Mouse (Mus musculus) CH12.LX (cell line): ENCODE measurements around the gene Wipf1. TPM values are rescaled to one million over a fixed set of nuclear protein-coding genes. Genes with fewer than 3 reads are reported as not detected.

Experiments used
- DNase-seq: peaks from one replicate; pipeline ENCODE4 v3.0.0-alpha.2; 2013; ENCODE audit errors: extremely low read depth
- H3K27ac ChIP-seq: 2 replicates; pipeline ENCODE4 v1.5.1; 2012; ENCODE audit warnings: low read depth, mild to moderate bottlenecking, control low read depth, moderate library complexity; ENCODE audit not compliant: insufficient read depth
- H3K27me3 ChIP-seq: replicated peaks from 2 replicates; pipeline ENCODE3; 2012; ENCODE audit warnings: inconsistent platforms
- H3K36me3 ChIP-seq, 2 experiments: replicated peaks in 1 of 2; 2 replicates each; pipeline versions ENCODE3 to v1.6.1; 2012; ENCODE audit warnings: inconsistent platforms in 1 of 2, low read length in 1 of 2, mild to moderate bottlenecking in 1 of 2, mixed read lengths in 1 of 2, moderate library complexity in 1 of 2; ENCODE audit not compliant: control insufficient read depth in 1 of 2, insufficient read depth in 1 of 2
- H3K4me1 ChIP-seq, 2 experiments: 2 replicates each; pipeline ENCODE4 v1.6.1; 2012; ENCODE audit warnings: inconsistent platforms in 1 of 2, moderate library complexity in 1 of 2; ENCODE audit not compliant: insufficient read depth in 2 of 2, control insufficient read depth in 1 of 2
- H3K4me2 ChIP-seq: 2 replicates; pipeline ENCODE4 v1.6.1; 2012; ENCODE audit warnings: low read depth, mild to moderate bottlenecking, control low read depth; ENCODE audit not compliant: poor library complexity, insufficient read depth, severe bottlenecking
- H3K4me3 ChIP-seq, 3 experiments: fragments of 150-350 bp in 1 of 3; sonication (generic) in 1 of 3; replicated peaks in 1 of 3; 2 replicates each; pipeline versions ENCODE3 to v1.5.1; 2011 to 2012; ENCODE audit warnings: low read depth in 2 of 3, low read length in 2 of 3, mild to moderate bottlenecking in 2 of 3, moderate library complexity in 2 of 3, control low read depth in 1 of 3, improper control_type of control experiment in 1 of 3, inconsistent platforms in 1 of 3, mixed read lengths in 1 of 3; ENCODE audit not compliant: poor library complexity in 1 of 3
- H3K79me2 ChIP-seq: replicated peaks from 2 replicates; pipeline ENCODE4 v1.6.1; 2012; ENCODE audit warnings: mild to moderate bottlenecking, moderate library complexity; ENCODE audit not compliant: control insufficient read depth, poor library complexity, insufficient read depth, severe bottlenecking; ENCODE audit errors: extremely low read depth
- H3K9ac ChIP-seq: 2 replicates; pipeline ENCODE4 v1.6.1; 2012; ENCODE audit warnings: low read depth, mild to moderate bottlenecking, control low read depth, moderate library complexity; ENCODE audit not compliant: insufficient read depth
- H3K9me3 ChIP-seq: replicated peaks from 2 replicates; pipeline ENCODE3; 2012; ENCODE audit warnings: low read length, inconsistent platforms, mixed read lengths
- CHD2 ChIP-seq: IDR thresholded peaks from 2 replicates; pipeline ENCODE4 v1.6.1; 2011; ENCODE audit warnings: low read length, improper control_type of control experiment
- CTCF ChIP-seq, 2 experiments: IDR thresholded peaks in 1 of 2; conservative IDR thresholded peaks in 1 of 2; 2 replicates each; pipeline ENCODE4 v1.5.1; 2011 to 2012; ENCODE audit warnings: low read depth in 2 of 2, low read length in 2 of 2, improper control_type of control experiment in 1 of 2, inconsistent platforms in 1 of 2, mild to moderate bottlenecking in 1 of 2, moderate library complexity in 1 of 2
- E2F4 ChIP-seq: IDR thresholded peaks from 2 replicates; pipeline ENCODE4 v1.6.1; 2011; ENCODE audit warnings: low read depth, low read length, improper control_type of control experiment; ENCODE audit not compliant: insufficient replicate concordance
- ELF1 ChIP-seq: IDR thresholded peaks from 2 replicates; pipeline ENCODE4 v1.6.1; 2014; ENCODE audit warnings: low read depth, mild to moderate bottlenecking, inconsistent platforms, low read length, improper control_type of control experiment
- ETS1 ChIP-seq: conservative IDR thresholded peaks from 2 replicates; pipeline ENCODE4 v1.6.1; 2012; ENCODE audit warnings: low read depth, mild to moderate bottlenecking, inconsistent platforms, low read length, improper control_type of control experiment, moderate library complexity
- JUN ChIP-seq: IDR thresholded peaks from 2 replicates; pipeline ENCODE4 v1.6.1; 2011; ENCODE audit warnings: low read depth, mild to moderate bottlenecking, low read length, improper control_type of control experiment, moderate library complexity; ENCODE audit not compliant: insufficient read depth
- JUND ChIP-seq: conservative IDR thresholded peaks from 2 replicates; pipeline ENCODE4 v1.6.1; 2011; ENCODE audit warnings: low read depth, low read length, improper control_type of control experiment
- KAT2A ChIP-seq: IDR thresholded peaks from 2 replicates; pipeline ENCODE4 v1.6.1; 2012; ENCODE audit warnings: low read length, improper control_type of control experiment, inconsistent platforms; ENCODE audit not compliant: insufficient replicate concordance
- MAFK ChIP-seq: IDR thresholded peaks from 2 replicates; pipeline ENCODE4 v1.6.1; 2011; ENCODE audit warnings: low read length, improper control_type of control experiment; ENCODE audit not compliant: insufficient replicate concordance
- MEF2A ChIP-seq: IDR thresholded peaks from 2 replicates; pipeline ENCODE4 v1.6.1; 2014; ENCODE audit warnings: low read depth, mild to moderate bottlenecking, inconsistent platforms, low read length, improper control_type of control experiment, borderline replicate concordance
- MXI1 ChIP-seq: IDR thresholded peaks from 2 replicates; pipeline ENCODE4 v1.6.1; 2011; ENCODE audit warnings: mild to moderate bottlenecking, low read depth, low read length, improper control_type of control experiment
- NELFE ChIP-seq: IDR thresholded peaks from 2 replicates; pipeline ENCODE4 v1.6.1; 2011; ENCODE audit warnings: low read depth, low read length, improper control_type of control experiment
- NRF1 ChIP-seq: IDR thresholded peaks from 2 replicates; pipeline ENCODE4 v1.6.1; 2014; ENCODE audit warnings: low read depth, mild to moderate bottlenecking, inconsistent platforms, low read length, improper control_type of control experiment, moderate library complexity
- POLR2A ChIP-seq: IDR thresholded peaks from 2 replicates; pipeline ENCODE4 v1.6.1; 2011; ENCODE audit warnings: low read depth, mild to moderate bottlenecking, improper control_type of control experiment, low read length
- POLR2AphosphoS2 ChIP-seq: IDR thresholded peaks from 2 replicates; pipeline ENCODE4 v1.6.1; 2011; ENCODE audit warnings: low read depth, low read length, improper control_type of control experiment
- RCOR1 ChIP-seq: conservative IDR thresholded peaks from 2 replicates; pipeline ENCODE4 v1.6.1; 2012; ENCODE audit warnings: low read depth, mild to moderate bottlenecking, inconsistent platforms, low read length, improper control_type of control experiment
- SIN3A ChIP-seq: IDR thresholded peaks from 2 replicates; pipeline ENCODE4 v1.6.1; 2012; ENCODE audit warnings: low read length, improper control_type of control experiment, inconsistent platforms
- SMC3 ChIP-seq: IDR thresholded peaks from 2 replicates; pipeline ENCODE4 v1.6.1; 2011; ENCODE audit warnings: low read depth, low read length, improper control_type of control experiment
- TBP ChIP-seq: conservative IDR thresholded peaks from 2 replicates; pipeline ENCODE4 v1.6.1; 2011; ENCODE audit warnings: low read depth, low read length, improper control_type of control experiment
- TCF12 ChIP-seq: IDR thresholded peaks from 2 replicates; pipeline ENCODE4 v1.6.1; 2014; ENCODE audit warnings: low read depth, mild to moderate bottlenecking, inconsistent platforms, low read length, improper control_type of control experiment
- UBTF ChIP-seq: IDR thresholded peaks from 2 replicates; pipeline ENCODE4 v1.6.1; 2012; ENCODE audit warnings: low read depth, mild to moderate bottlenecking, inconsistent platforms, low read length, improper control_type of control experiment, moderate library complexity
- USF2 ChIP-seq: conservative IDR thresholded peaks from 2 replicates; pipeline ENCODE4 v1.6.1; 2011; ENCODE audit warnings: low read depth, low read length, improper control_type of control experiment
- ZMIZ1 ChIP-seq: IDR thresholded peaks from 2 replicates; pipeline ENCODE4 v1.6.1; 2012; ENCODE audit warnings: low read depth, mild to moderate bottlenecking, inconsistent platforms, low read length, improper control_type of control experiment
- dilution Hi-C: fragments of 300-500 bp; cut with MboI; formaldehyde crosslinking; loops from 2 replicates; pipeline ENCODE4 v1.14.3; 2020; ENCODE audit warnings: low sequenced_read_pairs; ENCODE audit not compliant: extremely low pct_unique_long_range_greater_than_20kb, extremely low pct_ligation_motif_present
- in situ Hi-C: fragments of 300-500 bp; cut with MboI; formaldehyde crosslinking; loops from 3 replicates; pipeline ENCODE4 v1.14.3; 2019; ENCODE audit warnings: low sequenced_read_pairs, low pct_ligation_motif_present, low pct_unique_long_range_greater_than_20kb, mixed read lengths
- polyA plus RNA-seq: library from polyadenylated mRNA; unstranded; fragments of >175 nt; gene quantifications from 2 replicates; pipeline ENCODE4 v1.2.1, GENCODE M21; 2012; ENCODE audit warnings: low read depth; ENCODE audit not compliant: insufficient read length
- total RNA-seq, 2 experiments: library from RNA; depleted of rRNA; stranded (reverse); fragments of 300-350 nt in 1 of 2; fragments of >200 nt in 1 of 2; gene quantifications; 2 replicates each; pipeline ENCODE4 v1.2.3; 2012 to 2014

Gene Wipf1
- total and polyA plus RNA-seq, 3 experiments: 18.3 to 95.0 (median 21.8) TPM

DNA sequence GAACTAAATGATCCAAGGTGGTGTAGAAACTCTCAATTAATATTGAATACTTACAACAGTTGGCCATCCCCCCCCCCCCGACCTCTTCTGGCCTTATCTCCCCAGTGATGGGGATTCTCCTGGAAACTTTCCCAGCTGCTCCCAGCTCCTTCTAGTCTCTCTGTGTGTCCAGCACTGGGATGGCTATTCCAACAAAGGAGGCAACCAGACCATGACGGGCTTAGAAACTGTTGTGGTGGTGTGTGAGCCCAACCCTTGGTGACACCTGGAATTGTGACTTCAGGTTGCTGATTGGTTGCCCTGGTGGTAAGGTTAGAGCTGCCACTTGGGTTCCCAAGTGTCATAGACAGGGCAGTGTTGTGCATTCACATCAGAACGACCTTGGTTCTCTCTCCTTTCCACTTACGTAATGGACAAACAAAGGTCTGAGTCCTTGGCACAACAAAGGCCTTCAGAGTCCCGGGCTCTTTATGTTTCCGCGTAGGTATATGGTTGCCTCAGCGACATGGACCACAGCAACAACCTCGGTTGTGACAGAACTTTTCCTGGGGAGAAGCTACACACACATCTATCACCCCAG is 123.1 kb downstream of the Wipf1 start:
- H3K36me3 ChIP-seq: peaks cover 11 to 46% of the 10 kb centered on the region in 2 experiments
- TF ChIP-seq POLR2AphosphoS2 (no peak), MXI1 (no peak), POLR2A (no peak), SIN3A (no peak), RCOR1 (no peak), MAFK (no peak), KAT2A (no peak)

GRCm38 (mm10) chr2:73404980-73405379 is 124.6 kb downstream of the Wipf1 start:
- peak; percentile 37 for DNase-seq
- H3K9me3 ChIP-seq: no peaks in the 10 kb centered on the region

More for the DNA sequence above, 123.1 kb downstream of the Wipf1 start:
- DNase-seq: no peak
- H3K27ac ChIP-seq: no peak overlapping the region
- H3K27me3 ChIP-seq: no peaks in the 10 kb centered on the region
- no peak overlapping the region for H3K4me3 ChIP-seq
- peaks cover 5 to 33% of the 10 kb centered on the region in 2 experiments; a peak in 3 of 4 replicates for H3K4me1 ChIP-seq
- H3K9ac ChIP-seq: no peak overlapping the region
- in situ Hi-C loops: loop anchor here (10.0 to 25.0 kb wide), 2 partner anchors 92 to 244 kb away; partner anchors contain the start of genes Cir1 and Scrn3
- H3K4me2 ChIP-seq: no peak overlapping the region
- dilution Hi-C loops: no loop called here
- no peaks in the 10 kb centered on the region for H3K79me2 ChIP-seq
- H3K9me3 ChIP-seq: no peaks in the 10 kb centered on the region

GRCm38 (mm10) chr2:73404442-73404841 is 125.1 kb downstream of the Wipf1 start:
- Histone ChIP-seq H3K9me3 (no peaks in the 10 kb centered on the region), H3K36me3 (peaks cover 0 to 30% of the 10 kb centered on the region in 2 experiments), H3K9ac (peak overlapping the region; percentile 77), H3K4me1 (peaks cover 5 to 33% of the 10 kb centered on the region in 2 experiments; a peak in 3 of 4 replicates), H3K4me3 (peak overlapping the region; percentile 56 to 71 (median 57)), H3K27me3 (no peaks in the 10 kb centered on the region), H3K27ac (peak overlapping the region; percentile 87), H3K4me2 (peak overlapping the region; percentile 99), H3K79me2 (no peaks in the 10 kb centered on the region)
- in situ Hi-C loops: loop anchor here (10.0 to 25.0 kb wide), 2 partner anchors 90 to 242 kb away; partner anchors contain the start of genes Cir1 and Scrn3
- peak; percentile 89 for DNase-seq
- dilution Hi-C loops: no loop called here
- TF ChIP-seq ELF1 (0 out of 2 replicates have a peak, but pooled peaks have one; percentile 36), NRF1 (peak; percentile 58), MXI1 (peak; percentile 98), SMC3 (no peak), UBTF (no peak), JUN (peak; percentile 88), CHD2 (peak; percentile 60; the same call in 1 of the 2 replicates), TBP (peak; percentile 48; the same call in 1 of the 2 replicates), NELFE (peak; percentile 53), CTCF (conservative IDR thresholded peaks at IDR 0.05 in 1 of 2, IDR thresholded peaks at IDR 0.05 in 1 of 2; ENCODE audit: low read depth in 2 of 2, low read length in 2 of 2) (no peak), USF2 (no peak), JUND (peak; percentile 96), MEF2A (peak; percentile 58; the same call in 1 of the 2 replicates), TCF12 (peak; percentile 83), KAT2A (no peak), E2F4 (no peak), ZMIZ1 (0 out of 2 replicates have a peak, but pooled peaks have one; percentile 27)

More at GRCm38 (mm10) chr2:73404980-73405379, 124.6 kb downstream of the Wipf1 start:
- H3K79me2 ChIP-seq: no peaks in the 10 kb centered on the region
- peak overlapping the region; percentile 98 for H3K4me2 ChIP-seq
- dilution Hi-C loops: no loop called here
- no peaks in the 10 kb centered on the region for H3K27me3 ChIP-seq
- TF ChIP-seq MAFK (0 out of 2 replicates have a peak, but pooled peaks have one; percentile 52), SMC3 (no peak), CTCF (conservative IDR thresholded peaks at IDR 0.05 in 1 of 2, IDR thresholded peaks at IDR 0.05 in 1 of 2; ENCODE audit: low read depth in 2 of 2, low read length in 2 of 2) (no peak), ETS1 (no peak), ELF1 (no peak), POLR2AphosphoS2 (no peak), MXI1 (no peak)
- H3K36me3 ChIP-seq: peaks cover 4 to 34% of the 10 kb centered on the region in 2 experiments
- H3K27ac ChIP-seq: peak overlapping the region; percentile 87
- in situ Hi-C loops: loop anchor here (10.0 to 25.0 kb wide), 2 partner anchors 90 to 243 kb away; partner anchors contain the start of genes Cir1 and Scrn3
- H3K9ac ChIP-seq: peak overlapping the region; percentile 77
- H3K4me3 ChIP-seq: peak overlapping the region; percentile 56 to 71 (median 57)
- H3K4me1 ChIP-seq: peaks cover 5 to 33% of the 10 kb centered on the region in 2 experiments; a peak in 3 of 4 replicates
